ENCODE assay signal across 15 mouse cellular contexts in genomic region chr2:71201886-71202285, GRCm38 (mm10).
"Had no signal": no experiment of that assay in that cellular context is flagged by ENCODE, and none has a peak within 500 bp of the region (broad histone marks: within the 10 kb centered on the region; RNA-seq: fewer than 3 reads in every experiment).

No protein-coding gene starts in this region.

- H3K9me3 ChIP-seq: midbrain, embryonic 12.5 days; neural tube, embryonic 12.5 days; stomach, embryonic 15.5 days had no signal

- H3K4me3 ChIP-seq: megakaryocyte, embryonic 14.5 days; midbrain, embryonic 12.5 days; neural tube, embryonic 12.5 days; stomach, embryonic 15.5 days had no signal

- H3K4me1 ChIP-seq: midbrain, embryonic 12.5 days had no signal

- H3K4me2 ChIP-seq: lung, embryonic 14.5 days; midbrain, embryonic 12.5 days; neural tube, embryonic 12.5 days; stomach, embryonic 15.5 days had no signal

- DNase-seq: lung, adult 18-20 months; lung, embryonic 14.5 days; lung, postnatal 10 days; lung, postnatal 36 days; midbrain, embryonic 14.5 days; right cerebral cortex, postnatal 14 days; thymus, adult 2 months; thymus, postnatal 25 days; thymus, postnatal 4 days had no signal

- H3K9ac ChIP-seq: lung, embryonic 14.5 days; midbrain, embryonic 12.5 days; neural tube, embryonic 12.5 days; stomach, embryonic 15.5 days had no signal

- H3K36me3 ChIP-seq: midbrain, embryonic 12.5 days; neural tube, embryonic 12.5 days; stomach, embryonic 15.5 days had no signal

- H3K27ac ChIP-seq: macrophage; midbrain, embryonic 12.5 days; neural tube, embryonic 12.5 days; stomach, embryonic 15.5 days; stomach, postnatal 0 days had no signal

- H3K27me3 ChIP-seq: midbrain, embryonic 12.5 days; neural tube, embryonic 12.5 days; stomach, embryonic 15.5 days had no signal
